Mouse (Mus musculus): Measurements from ENCODE around the gene Frmd5. TPM values are rescaled to one million over a fixed set of nuclear protein-coding genes. Genes with fewer than 3 reads are reported as not detected.

Frmd5 gene
- polyA plus RNA-seq, 1 experiment = 0.45 TPM

GRCm38 (mm10) chr2:121642934-121643333, 164.0 kb downstream of the Frmd5 start:
- TF ChIP-seq POLR2A (IDR thresholded peaks at IDR 0.05; ENCODE audit: low read depth, low read length) (no peak), CTCF (conservative IDR thresholded peaks at IDR 0.05; ENCODE audit: insufficient read depth, insufficient read length, low read depth, low read length) (no peak)
- Histone ChIP-seq H3K27me3 (replicated peaks; ENCODE audit: control insufficient read depth, insufficient read depth, low read length) (no peaks in the 10 kb centered on the region), H3K36me3 (ENCODE audit: control insufficient read depth, insufficient read depth, low read length) (no peaks in the 10 kb centered on the region), H3K27ac (ENCODE audit: insufficient read depth, low read depth, low read length) (no peak overlapping the region), H3K4me3 (ENCODE audit: insufficient read depth, low read depth, low read length) (no peak overlapping the region), H3K4me1 (ENCODE audit: control insufficient read depth, insufficient read depth, low read length) (no peaks in the 10 kb centered on the region)
- WGBS = 69% methylated on average over 6 of the region's 6 CpGs
- DNase-seq = no peak

- TF ChIP-seq POLR2A (IDR thresholded peaks at IDR 0.05; ENCODE audit: low read depth, low read length) = no peak
- TF ChIP-seq CTCF (conservative IDR thresholded peaks at IDR 0.05; ENCODE audit: insufficient read depth, insufficient read length, low read depth, low read length) = no peak
- Histone ChIP-seq H3K4me1 (ENCODE audit: control insufficient read depth, insufficient read depth, low read length) (no peaks in the 10 kb centered on the region), H3K27ac (ENCODE audit: insufficient read depth, low read depth, low read length) (no peak overlapping the region), H3K4me3 (ENCODE audit: insufficient read depth, low read depth, low read length) (no peak overlapping the region), H3K27me3 (replicated peaks; ENCODE audit: control insufficient read depth, insufficient read depth, low read length) (no peaks in the 10 kb centered on the region), H3K36me3 (ENCODE audit: control insufficient read depth, insufficient read depth, low read length) (no peaks in the 10 kb centered on the region)
- no peak for DNase-seq
- WGBS = 47% methylated on average over 4 of the region's 4 CpGs
These were observed 174.8 kb downstream of the Frmd5 start for GRCm38 (mm10) chr2:121632091-121632490.

- Histone ChIP-seq H3K27me3 (replicated peaks; ENCODE audit: control insufficient read depth, insufficient read depth, low read length) (no peaks in the 10 kb centered on the region), H3K27ac (ENCODE audit: insufficient read depth, low read depth, low read length) (no peak overlapping the region), H3K4me3 (ENCODE audit: insufficient read depth, low read depth, low read length) (no peak overlapping the region), H3K4me1 (ENCODE audit: control insufficient read depth, insufficient read depth, low read length) (no peaks in the 10 kb centered on the region), H3K36me3 (ENCODE audit: control insufficient read depth, insufficient read depth, low read length) (no peaks in the 10 kb centered on the region)
- no peak for DNase-seq
- TF ChIP-seq POLR2A (IDR thresholded peaks at IDR 0.05; ENCODE audit: low read depth, low read length) (no peak), CTCF (conservative IDR thresholded peaks at IDR 0.05; ENCODE audit: insufficient read depth, insufficient read length, low read depth, low read length) (no peak)
- WGBS = 50% methylated on average over 5 of the region's 5 CpGs
These were observed 176.6 kb downstream of the Frmd5 start for GRCm38 (mm10) chr2:121630286-121630685.

GRCm38 (mm10) chr2:121628290-121628689, 178.6 kb downstream of the Frmd5 start:
- Histone ChIP-seq H3K4me3 (ENCODE audit: insufficient read depth, low read depth, low read length) (no peak overlapping the region), H3K36me3 (ENCODE audit: control insufficient read depth, insufficient read depth, low read length) (no peaks in the 10 kb centered on the region), H3K4me1 (ENCODE audit: control insufficient read depth, insufficient read depth, low read length) (no peaks in the 10 kb centered on the region), H3K27ac (ENCODE audit: insufficient read depth, low read depth, low read length) (no peak overlapping the region), H3K27me3 (replicated peaks; ENCODE audit: control insufficient read depth, insufficient read depth, low read length) (no peaks in the 10 kb centered on the region)
- peak; percentile 23 for DNase-seq
- TF ChIP-seq CTCF (conservative IDR thresholded peaks at IDR 0.05; ENCODE audit: insufficient read depth, insufficient read length, low read depth, low read length) = no peak
- no peak for TF ChIP-seq POLR2A (IDR thresholded peaks at IDR 0.05; ENCODE audit: low read depth, low read length)
- WGBS = 57% methylated on average over 10 of the region's 10 CpGs

GRCm38 (mm10) chr2:121625901-121626300, 181.0 kb downstream of the Frmd5 start:
- WGBS = 86% methylated on average over 3 of the region's 3 CpGs
- no peak for TF ChIP-seq POLR2A (IDR thresholded peaks at IDR 0.05; ENCODE audit: low read depth, low read length)
- TF ChIP-seq CTCF (conservative IDR thresholded peaks at IDR 0.05; ENCODE audit: insufficient read depth, insufficient read length, low read depth, low read length) = no peak
- Histone ChIP-seq H3K36me3 (ENCODE audit: control insufficient read depth, insufficient read depth, low read length) (no peaks in the 10 kb centered on the region), H3K4me3 (ENCODE audit: insufficient read depth, low read depth, low read length) (no peak overlapping the region), H3K4me1 (ENCODE audit: control insufficient read depth, insufficient read depth, low read length) (no peaks in the 10 kb centered on the region), H3K27me3 (replicated peaks; ENCODE audit: control insufficient read depth, insufficient read depth, low read length) (no peaks in the 10 kb centered on the region), H3K27ac (ENCODE audit: insufficient read depth, low read depth, low read length) (no peak overlapping the region)
- DNase-seq = no peak

- no peak for DNase-seq
- H3K4me3 ChIP-seq (ENCODE audit: insufficient read depth, low read depth, low read length) = no peak overlapping the region
- no peaks in the 10 kb centered on the region for H3K27me3 ChIP-seq (replicated peaks; ENCODE audit: control insufficient read depth, insufficient read depth, low read length)
- no peaks in the 10 kb centered on the region for H3K36me3 ChIP-seq (ENCODE audit: control insufficient read depth, insufficient read depth, low read length)
- no peak overlapping the region for H3K27ac ChIP-seq (ENCODE audit: insufficient read depth, low read depth, low read length)
- WGBS = 66% methylated on average over 13 of the region's 13 CpGs
- H3K4me1 ChIP-seq (ENCODE audit: control insufficient read depth, insufficient read depth, low read length) = no peaks in the 10 kb centered on the region
- TF ChIP-seq CTCF (conservative IDR thresholded peaks at IDR 0.05; ENCODE audit: insufficient read depth, insufficient read length, low read depth, low read length) (no peak), POLR2A (IDR thresholded peaks at IDR 0.05; ENCODE audit: low read depth, low read length) (no peak)
These were observed 185.4 kb downstream of the Frmd5 start for GRCm38 (mm10) chr2:121621262-121622163.

- no peak for TF ChIP-seq POLR2A (IDR thresholded peaks at IDR 0.05; ENCODE audit: low read depth, low read length)
- no peak for TF ChIP-seq CTCF (conservative IDR thresholded peaks at IDR 0.05; ENCODE audit: insufficient read depth, insufficient read length, low read depth, low read length)
- Histone ChIP-seq H3K27me3 (replicated peaks; ENCODE audit: control insufficient read depth, insufficient read depth, low read length) (no peaks in the 10 kb centered on the region), H3K4me1 (ENCODE audit: control insufficient read depth, insufficient read depth, low read length) (no peaks in the 10 kb centered on the region), H3K27ac (ENCODE audit: insufficient read depth, low read depth, low read length) (no peak overlapping the region), H3K4me3 (ENCODE audit: insufficient read depth, low read depth, low read length) (no peak overlapping the region), H3K36me3 (ENCODE audit: control insufficient read depth, insufficient read depth, low read length) (no peaks in the 10 kb centered on the region)
- DNase-seq = no peak
- whole genome bisulfite sequencing = 94% methylated on average over 7 of the region's 7 CpGs
These were observed 186.2 kb downstream of the Frmd5 start for GRCm38 (mm10) chr2:121620582-121621261.
